Mouse (Mus musculus) neural tube, embryonic 14.5 days (tissue): Measurements from ENCODE around the gene Myod1. TPM values are rescaled to one million over a fixed set of nuclear protein-coding genes. Genes with fewer than 3 reads are reported as not detected.

Experiments used
- ATAC-seq: fragments of 200-750 bp; cut with Nextera tagmentation; 2 replicates; pipeline ENCODE4 v1.8.0; 2017; ENCODE audit warnings: low read depth, mild to moderate bottlenecking, moderate TSS enrichment, moderate library complexity
- H3K27ac ChIP-seq: fragments of 300-500 bp; sonication (generic); 2 replicates; pipeline ENCODE4 v1.5.1; 2014; ENCODE audit warnings: low read depth, mild to moderate bottlenecking, control low read depth, low read length, moderate library complexity, mixed read lengths
- H3K27me3 ChIP-seq: fragments of 300-500 bp; sonication (generic); 2 replicates; pipeline ENCODE4 v1.6.1; 2014; ENCODE audit warnings: low read length; ENCODE audit not compliant: control insufficient read depth, insufficient read depth
- H3K36me3 ChIP-seq: fragments of 300-500 bp; sonication (generic); 2 replicates; pipeline ENCODE4 v1.6.1; 2014; ENCODE audit warnings: low read length, mixed read lengths; ENCODE audit not compliant: control insufficient read depth, insufficient read depth
- H3K4me1 ChIP-seq: fragments of 300-500 bp; sonication (generic); 2 replicates; pipeline ENCODE4 v1.6.1; 2014; ENCODE audit warnings: low read length; ENCODE audit not compliant: control insufficient read depth, insufficient read depth
- H3K4me2 ChIP-seq: fragments of 300-500 bp; sonication (generic); 2 replicates; pipeline ENCODE4 v1.6.1; 2014; ENCODE audit warnings: mild to moderate bottlenecking, low read depth, low read length, control low read depth
- H3K4me3 ChIP-seq: fragments of 300-500 bp; sonication (generic); 2 replicates; pipeline ENCODE4 v1.5.1; 2014; ENCODE audit warnings: low read depth, low read length, control low read depth, mixed read lengths
- H3K9ac ChIP-seq: fragments of 300-500 bp; sonication (generic); replicated peaks from 2 replicates; pipeline ENCODE4 v1.6.1; 2014; ENCODE audit warnings: low read depth, mild to moderate bottlenecking, control low read depth, low read length, mixed read lengths
- H3K9me3 ChIP-seq: fragments of 300-500 bp; sonication (generic); 2 replicates; pipeline ENCODE4 v1.6.1; 2016; ENCODE audit warnings: low read length; ENCODE audit not compliant: control insufficient read depth
- WGBS: fragments of 180-500 bp; shearing (Covaris S2); extraction: QIAGEN DNeasy Blood & Tissue Kit; methylation state at CpG from one replicate; pipeline ENCODE4 v1.1.7; 2014; 5-methylcytosine and 5-hydroxymethylcytosine counted together
- polyA plus RNA-seq: library from polyadenylated mRNA; unstranded; fragments of >200 nt; fragmentation: Nextera tagmentation; extraction: Ambion mirVana; gene quantifications from 2 replicates; pipeline ENCODE4 v1.2.1, GENCODE M21; 2014

Myod1 gene
- 0.24 TPM in 1 of 2 replicates, not detected in the other for polyA plus RNA-seq

DNA sequence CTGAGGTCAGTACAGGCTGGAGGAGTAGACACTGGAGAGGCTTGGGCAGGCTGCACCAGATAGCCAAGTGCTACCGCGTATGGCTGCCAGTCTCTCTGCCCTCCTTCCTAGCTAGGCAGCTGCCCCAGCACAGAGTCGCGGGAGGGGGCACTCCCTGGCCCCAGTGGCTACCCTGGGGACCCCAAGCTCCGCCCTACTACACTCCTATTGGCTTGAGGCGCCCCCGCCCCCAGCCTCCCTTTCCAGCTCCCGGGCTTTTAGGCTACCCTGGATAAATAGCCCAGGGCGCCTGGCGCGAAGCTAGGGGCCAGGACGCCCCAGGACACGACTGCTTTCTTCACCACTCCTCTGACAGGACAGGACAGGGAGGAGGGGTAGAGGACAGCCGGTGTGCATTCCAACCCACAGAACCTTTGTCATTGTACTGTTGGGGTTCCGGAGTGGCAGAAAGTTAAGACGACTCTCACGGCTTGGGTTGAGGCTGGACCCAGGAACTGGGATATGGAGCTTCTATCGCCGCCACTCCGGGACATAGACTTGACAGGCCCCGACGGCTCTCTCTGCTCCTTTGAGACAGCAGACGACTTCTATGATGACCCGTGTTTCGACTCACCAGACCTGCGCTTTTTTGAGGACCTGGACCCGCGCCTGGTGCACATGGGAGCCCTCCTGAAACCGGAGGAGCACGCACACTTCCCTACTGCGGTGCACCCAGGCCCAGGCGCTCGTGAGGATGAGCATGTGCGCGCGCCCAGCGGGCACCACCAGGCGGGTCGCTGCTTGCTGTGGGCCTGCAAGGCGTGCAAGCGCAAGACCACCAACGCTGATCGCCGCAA, at the start of gene Myod1:
Myod1 (plus strand) TSS at position 303 of the 836 bp plus-strand sequence.
- WGBS: 4% methylated on average over 44 of the region's 44 CpGs
- Histone ChIP-seq H3K9me3 (no peaks in the 10 kb centered on the region), H3K27me3 (peaks cover 44% of the 10 kb centered on the region), H3K9ac (0 out of 2 replicates have a peak within 1 kb of the TSS, but pooled peaks have one; percentile 21), H3K4me3 (peak within 1 kb of the TSS; percentile 23), H3K4me1 (0 out of 2 replicates have a peak, but pooled peaks cover 7% of the 10 kb centered on the region), H3K36me3 (no peaks in the 10 kb centered on the region), H3K27ac (no peak within 1 kb of the TSS), H3K4me2 (peak within 1 kb of the TSS; percentile 37; the same call in 1 of the 2 replicates)
- peak; percentile 29; the same call in 1 of the 2 replicates for ATAC-seq

DNA sequence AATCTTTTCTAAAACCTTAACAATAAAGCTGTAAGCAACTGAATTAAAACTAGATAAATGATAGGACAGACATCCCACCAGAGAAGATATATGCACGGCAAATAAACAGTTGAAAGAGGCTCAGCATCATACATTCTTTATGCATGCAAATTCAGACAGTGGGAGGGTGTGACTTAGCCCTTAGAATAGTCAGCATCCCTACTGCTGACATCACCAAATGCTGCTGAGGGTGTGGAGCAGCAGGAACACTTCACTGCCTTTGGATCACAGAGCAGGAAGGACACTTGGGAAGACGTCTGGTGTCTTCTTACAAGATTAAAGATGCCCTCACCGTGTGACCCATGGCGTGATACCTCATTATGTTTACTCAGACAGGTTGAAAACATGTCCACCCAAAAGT, 48.4 kb upstream of the Myod1 start:
- ATAC-seq: no peak
- WGBS: 61% methylated on average over 4 of the region's 4 CpGs
- H3K36me3 ChIP-seq: no peaks in the 10 kb centered on the region

DNA sequence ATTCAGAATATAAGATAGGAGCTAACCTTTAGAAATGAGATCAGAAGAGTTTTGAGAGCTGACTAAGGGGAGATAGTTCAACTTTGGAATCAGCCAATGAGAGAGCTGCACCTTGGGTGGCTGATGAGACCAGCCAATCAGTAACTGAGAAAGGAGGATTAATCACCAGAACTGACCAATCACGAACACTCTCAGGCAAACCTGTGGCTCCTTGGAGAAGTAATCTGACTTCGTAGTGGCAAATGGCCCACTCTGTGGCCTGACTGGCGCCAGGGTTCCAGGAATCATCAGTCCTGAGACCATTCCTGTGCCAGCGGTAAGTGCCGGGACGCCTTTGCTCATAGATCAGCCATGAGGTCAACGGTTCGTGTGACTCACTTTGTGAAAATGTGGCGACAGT, 38.9 kb upstream of the Myod1 start:
- Histone ChIP-seq H3K27ac (no peak overlapping the region), H3K4me3 (no peak overlapping the region), H3K9me3 (no peaks in the 10 kb centered on the region; the same call in 1 of the 2 replicates), H3K4me1 (no peaks in the 10 kb centered on the region), H3K9ac (no peak overlapping the region), H3K36me3 (no peaks in the 10 kb centered on the region), H3K4me2 (no peak overlapping the region), H3K27me3 (no peaks in the 10 kb centered on the region)
- WGBS: 87% methylated on average over 9 of the region's 9 CpGs
- no peak for ATAC-seq

More for the DNA sequence above, 48.4 kb upstream of the Myod1 start:
- no peak overlapping the region for H3K4me2 ChIP-seq
- H3K27me3 ChIP-seq: no peaks in the 10 kb centered on the region
- no peaks in the 10 kb centered on the region for H3K4me1 ChIP-seq
- H3K9ac ChIP-seq: no peak overlapping the region
- no peak overlapping the region for H3K27ac ChIP-seq
- no peaks in the 10 kb centered on the region for H3K9me3 ChIP-seq
- no peak overlapping the region for H3K4me3 ChIP-seq

DNA sequence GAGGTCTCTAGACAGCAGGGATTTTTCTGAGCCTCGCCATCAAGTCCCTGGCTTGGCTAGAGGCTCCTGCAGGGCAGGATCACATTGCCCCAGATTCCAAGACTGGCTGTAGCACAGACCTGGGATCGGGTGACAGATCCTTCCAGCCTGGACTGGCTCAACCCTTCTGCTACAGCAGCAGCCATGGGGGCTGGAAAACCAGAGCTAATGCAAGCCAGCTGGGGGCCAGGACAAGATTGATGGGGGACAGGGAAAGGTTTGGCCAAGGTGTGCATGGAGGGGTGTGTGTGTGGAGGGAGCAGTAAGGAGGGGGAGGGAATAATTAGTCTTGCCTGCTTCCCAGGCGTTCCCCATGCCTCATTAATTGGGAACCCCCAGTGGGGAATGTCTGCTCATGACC, 36.5 kb upstream of the Myod1 start:
- H3K9me3 ChIP-seq: no peaks in the 10 kb centered on the region; the same call in 1 of the 2 replicates
- ATAC-seq: no peak
- no peak overlapping the region for H3K9ac ChIP-seq
- no peak overlapping the region for H3K4me3 ChIP-seq
- no peaks in the 10 kb centered on the region for H3K36me3 ChIP-seq
- H3K4me1 ChIP-seq: no peaks in the 10 kb centered on the region
- H3K4me2 ChIP-seq: no peak overlapping the region
- H3K27me3 ChIP-seq: no peaks in the 10 kb centered on the region
- WGBS: 42% methylated on average over 3 of the region's 3 CpGs
- H3K27ac ChIP-seq: no peak overlapping the region

DNA sequence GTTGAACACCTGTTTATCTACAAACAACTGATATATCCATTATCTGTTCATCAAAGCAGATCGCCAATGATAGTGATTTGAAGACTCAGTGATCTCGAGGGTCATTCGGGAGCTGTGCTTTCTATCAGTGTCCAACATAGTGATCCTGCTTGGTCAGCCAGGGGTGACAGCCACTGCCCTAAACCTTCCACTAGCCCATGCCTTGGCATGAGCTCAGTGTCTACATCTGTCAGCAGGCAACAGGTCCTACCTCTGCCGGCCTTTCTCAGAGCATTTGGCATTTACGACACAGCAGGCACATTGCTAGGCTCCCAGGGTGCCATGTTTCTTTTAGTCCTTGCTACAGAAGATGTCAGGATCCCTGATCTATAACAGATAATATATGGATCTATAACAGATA, 36.0 kb upstream of the Myod1 start:
- ATAC-seq: no peak
- no peak overlapping the region for H3K27ac ChIP-seq
- no peaks in the 10 kb centered on the region for H3K36me3 ChIP-seq
- no peaks in the 10 kb centered on the region; the same call in 1 of the 2 replicates for H3K9me3 ChIP-seq
- H3K4me2 ChIP-seq: no peak overlapping the region
- 86% methylated on average over 5 of the region's 5 CpGs for WGBS
- no peaks in the 10 kb centered on the region for H3K4me1 ChIP-seq
- H3K27me3 ChIP-seq: no peaks in the 10 kb centered on the region
- no peak overlapping the region for H3K9ac ChIP-seq
- no peak overlapping the region for H3K4me3 ChIP-seq

DNA sequence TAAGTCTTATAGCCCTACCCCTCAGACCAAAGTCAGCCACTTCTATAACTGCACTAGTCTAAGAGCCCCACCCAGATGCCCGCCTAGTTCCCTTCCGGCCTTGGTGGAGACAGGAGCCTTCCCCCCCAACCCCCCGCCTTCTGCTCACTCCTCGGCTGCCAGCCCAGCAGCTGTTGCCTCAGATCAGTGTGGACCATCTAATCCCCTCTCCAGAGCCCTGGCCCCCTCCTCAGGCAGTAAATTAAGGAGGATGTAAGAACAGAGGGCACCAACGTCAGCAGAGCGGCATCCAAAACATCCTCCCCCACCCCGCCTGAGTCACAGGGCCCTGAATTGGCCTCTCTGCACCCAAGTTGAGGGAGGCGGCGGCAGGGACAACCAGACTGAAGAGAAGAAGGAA, 34.8 kb upstream of the Myod1 start:
- no peaks in the 10 kb centered on the region for H3K4me1 ChIP-seq
- no peak for ATAC-seq
- 91% methylated on average over 9 of the region's 9 CpGs for WGBS
- H3K9ac ChIP-seq: no peak overlapping the region
- H3K4me3 ChIP-seq: no peak overlapping the region
- H3K27ac ChIP-seq: no peak overlapping the region
- no peaks in the 10 kb centered on the region; the same call in 1 of the 2 replicates for H3K9me3 ChIP-seq
- no peak overlapping the region for H3K4me2 ChIP-seq
- no peaks in the 10 kb centered on the region for H3K27me3 ChIP-seq
- no peaks in the 10 kb centered on the region for H3K36me3 ChIP-seq

DNA sequence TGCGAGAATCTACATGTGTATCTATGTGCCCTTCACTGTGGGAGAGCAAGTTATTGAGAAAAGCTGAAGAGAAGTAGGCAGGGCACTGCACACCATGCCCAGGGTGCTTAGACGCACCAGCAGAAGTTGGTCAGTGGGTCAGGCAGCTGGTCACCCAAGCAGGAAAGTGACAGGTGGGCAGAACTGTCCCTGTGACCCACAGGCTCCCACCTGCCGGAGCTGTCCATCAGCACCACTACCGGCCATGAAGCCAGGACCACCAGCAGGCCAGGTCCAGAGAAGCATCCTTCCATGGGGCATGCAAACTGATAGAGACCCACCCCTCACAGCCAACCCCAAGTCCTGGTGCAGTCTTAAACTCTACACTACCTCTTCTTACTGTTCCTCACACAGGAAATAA, 28.6 kb upstream of the Myod1 start:
- Histone ChIP-seq H3K27ac (no peak overlapping the region), H3K4me1 (no peaks in the 10 kb centered on the region), H3K4me2 (no peak overlapping the region), H3K9me3 (no peaks in the 10 kb centered on the region), H3K27me3 (peaks cover 18% of the 10 kb centered on the region), H3K9ac (no peak overlapping the region), H3K4me3 (no peak overlapping the region), H3K36me3 (no peaks in the 10 kb centered on the region)
- no peak for ATAC-seq
- 72% methylated on average over 4 of the region's 4 CpGs for WGBS

DNA sequence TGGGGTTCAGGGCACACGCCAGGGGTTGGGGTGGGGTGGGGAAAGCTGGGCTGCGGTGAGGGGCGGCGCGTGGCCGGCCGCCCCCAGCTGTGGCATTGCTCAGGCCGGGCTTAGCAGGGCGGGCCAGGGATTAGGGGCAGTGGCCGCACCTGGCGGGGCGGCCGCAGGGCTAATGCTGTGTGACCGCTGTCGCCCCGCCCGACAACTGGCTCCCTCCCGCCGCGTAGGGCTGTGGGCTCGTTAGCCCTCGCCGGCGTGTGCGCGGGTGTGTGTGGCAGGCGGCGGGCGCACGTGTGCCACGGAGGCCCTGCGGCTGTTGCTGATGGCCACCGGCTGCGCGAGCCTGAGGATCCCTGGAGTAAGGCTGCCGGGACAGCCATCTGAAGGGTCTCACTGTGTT, 27.5 kb upstream of the Myod1 start:
- Histone ChIP-seq H3K27me3 (peaks cover 18% of the 10 kb centered on the region), H3K9me3 (no peaks in the 10 kb centered on the region), H3K4me2 (peak overlapping the region; percentile 41), H3K4me1 (no peaks in the 10 kb centered on the region), H3K9ac (0 out of 2 replicates have a peak overlapping the region, but pooled peaks have one; percentile 21), H3K4me3 (no peak overlapping the region), H3K36me3 (no peaks in the 10 kb centered on the region), H3K27ac (no peak overlapping the region)
- WGBS: 3% methylated on average over 24 of the region's 36 CpGs
- peak; percentile 46; the same call in 1 of the 2 replicates for ATAC-seq

DNA sequence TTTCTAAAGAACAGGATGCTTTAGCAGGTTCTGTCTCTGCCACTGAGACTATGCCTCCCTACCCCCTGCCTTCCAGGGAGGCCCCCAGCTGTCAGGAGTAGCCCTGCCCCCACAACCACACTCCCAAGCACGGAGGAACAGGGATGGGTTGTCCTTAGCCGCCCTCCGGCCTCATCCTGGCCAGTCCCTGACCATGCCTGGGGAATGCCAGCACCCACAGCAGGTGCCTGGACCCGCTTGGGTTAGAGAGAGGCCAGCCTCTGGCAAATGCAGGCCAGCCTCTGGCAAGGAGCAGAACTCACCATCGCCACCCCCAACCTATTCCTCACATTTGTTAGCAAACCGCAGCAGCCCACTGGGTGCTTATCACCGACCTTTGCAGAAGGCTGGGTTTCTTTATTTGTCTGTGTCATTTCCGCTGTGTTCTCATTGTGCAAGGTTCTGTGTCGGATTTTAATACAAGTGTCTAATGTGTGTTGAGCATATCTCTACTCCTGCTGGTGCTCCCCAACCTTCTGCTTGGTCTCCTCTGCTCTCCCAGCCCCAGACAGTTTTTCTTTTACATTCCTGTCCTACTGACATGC, 26.1 kb upstream of the Myod1 start:
- H3K9me3 ChIP-seq: no peaks in the 10 kb centered on the region
- H3K4me3 ChIP-seq: no peak overlapping the region
- no peaks in the 10 kb centered on the region for H3K36me3 ChIP-seq
- peaks cover 18% of the 10 kb centered on the region for H3K27me3 ChIP-seq
- H3K4me1 ChIP-seq: no peaks in the 10 kb centered on the region
- no peak overlapping the region for H3K27ac ChIP-seq
- H3K9ac ChIP-seq: no peak overlapping the region
- 61% methylated on average over 9 of the region's 9 CpGs for WGBS
- no peak overlapping the region for H3K4me2 ChIP-seq
- no peak for ATAC-seq
